Mouse (Mus musculus) spleen, postnatal 0 days (tissue): ENCODE results near the gene Aifm3. TPM values are rescaled to one million over a fixed set of nuclear protein-coding genes. Genes with fewer than 3 reads are reported as not detected.

ENCODE experiments used
- polyA plus RNA-seq: library from polyadenylated mRNA; unstranded; fragments of >200 nt; fragmentation: Nextera tagmentation; extraction: Ambion mirVana; gene quantifications from 2 replicates; pipeline ENCODE4 v1.2.1, GENCODE M21; 2015

The Aifm3 gene
- polyA plus RNA-seq: 0.10 TPM in 1 of 2 replicates, not detected in the other

GRCm38 (mm10) chr16:17489469-17490111, at the start of gene Aifm3:
Gene Aifm3 (plus strand): TSS chr16:17489611.

DNA sequence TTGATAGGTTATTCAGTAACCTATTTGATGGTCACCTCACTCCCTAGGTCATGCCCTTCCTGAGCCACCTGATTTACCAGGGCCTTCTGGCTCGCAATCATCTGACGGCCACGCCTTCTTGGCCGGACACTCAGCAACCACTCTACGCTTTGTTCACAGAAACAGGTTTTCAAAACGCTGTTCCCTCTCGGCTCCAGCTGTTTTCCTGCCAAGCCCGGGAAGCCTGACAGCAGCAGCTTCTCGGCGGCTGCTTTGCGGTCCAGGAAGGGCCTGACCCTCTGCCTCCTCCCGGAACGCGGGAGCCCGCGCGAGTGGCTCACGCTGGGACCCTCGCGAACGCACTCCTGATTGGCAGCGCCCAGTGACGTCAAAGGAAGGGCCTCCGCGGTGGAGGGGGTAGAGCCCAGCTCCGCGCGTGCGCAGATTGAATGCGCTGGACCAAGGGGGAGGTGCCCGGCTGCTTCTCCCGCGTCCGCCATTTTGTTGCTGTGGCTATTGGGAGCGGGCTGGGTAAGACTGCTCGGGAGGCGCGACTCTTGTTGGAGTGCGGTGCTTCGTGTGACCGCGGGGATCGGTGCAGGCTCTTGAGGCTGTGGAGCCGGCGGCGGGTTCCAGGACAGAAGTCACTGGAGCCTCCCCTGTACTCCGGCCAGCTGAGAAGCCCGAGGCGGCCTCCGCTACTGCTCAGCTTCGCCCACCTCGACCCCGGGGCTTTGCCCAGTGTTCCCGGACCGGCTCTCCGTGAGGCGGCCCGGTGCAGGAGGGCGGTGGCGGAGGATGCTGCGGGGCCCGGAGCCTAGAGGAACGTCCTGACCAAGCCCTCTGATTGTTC, 37.7 kb upstream of the Aifm3 start, which contains the start of gene Crkl:
TSS of gene Crkl (plus strand) at position 447 of the 832 bp plus-strand sequence.

GRCm38 (mm10) chr16:17508546-17509239, 19.3 kb downstream of the Aifm3 start, which contains the start of gene Lztr1:
Gene Lztr1 (plus strand): TSS chr16:17508688.

GRCm38 (mm10) chr16:17530640-17531288, 41.4 kb downstream of the Aifm3 start, which contains the start of gene Thap7:
Gene Thap7 (minus strand): TSS chr16:17531136.

Other genes starting within 250 kb of the Aifm3 start
- 5.3 and 6.3 TPM in 2 replicates for gene Tmem191c, start 213.5 kb upstream of the Aifm3 start, polyA plus RNA-seq
- 0.20 and 0.22 TPM in 2 replicates for gene Serpind1, start 158.2 kb upstream of the Aifm3 start, polyA plus RNA-seq
- gene Snap29, start 83.6 kb upstream of the Aifm3 start, polyA plus RNA-seq: 8.5 and 10.5 TPM in 2 replicates
- 16.3 and 16.5 TPM in 2 replicates for gene Pi4ka, start 83.3 kb upstream of the Aifm3 start, polyA plus RNA-seq
- gene Crkl, start 37.6 kb upstream of the Aifm3 start, polyA plus RNA-seq: 26.2 and 31.2 TPM in 2 replicates
- 29.0 and 30.3 TPM in 2 replicates for gene Lztr1, start 19.1 kb downstream of the Aifm3 start, polyA plus RNA-seq
- gene Thap7, start 41.5 kb downstream of the Aifm3 start, polyA plus RNA-seq: 38.8 and 39.1 TPM in 2 replicates
- gene Lrrc74b, start 71.6 kb downstream of the Aifm3 start, polyA plus RNA-seq: 0.12 and 0.36 TPM in 2 replicates
- gene P2rx6, start 72.3 kb downstream of the Aifm3 start, polyA plus RNA-seq: 0.31 and 0.46 TPM in 2 replicates
- 6.8 and 7.6 TPM in 2 replicates for gene Slc7a4, start 93.6 kb downstream of the Aifm3 start, polyA plus RNA-seq
- gene Smpd4, start 129.7 kb downstream of the Aifm3 start, polyA plus RNA-seq: 19.3 and 19.6 TPM in 2 replicates
- 17.1 and 17.8 TPM in 2 replicates for gene Ccdc74a, start 156.9 kb downstream of the Aifm3 start, polyA plus RNA-seq
- gene Med15, start 243.3 kb downstream of the Aifm3 start, polyA plus RNA-seq: 22.2 and 23.2 TPM in 2 replicates